Mouse (Mus musculus) forebrain, embryonic 13.5 days (tissue): ENCODE data around the gene Samm50. TPM values are rescaled to one million over a fixed set of nuclear protein-coding genes. Genes with fewer than 3 reads are reported as not detected.
"Not testable (repeated sequence)": the region's sequence is repeated elsewhere in the genome, so short reads cannot be mapped to it uniquely, and the experiment has no call there.

Experiments used
- ATAC-seq: fragments of 200-750 bp; cut with Nextera tagmentation; 2 replicates; pipeline ENCODE4 v1.8.0; 2017
- H3K27ac ChIP-seq: fragments of 300-500 bp; sonication (generic); 2 replicates; pipeline ENCODE4 v1.5.1; 2015; ENCODE audit warnings: inconsistent platforms, mild to moderate bottlenecking, moderate library complexity
- H3K27me3 ChIP-seq: fragments of 300-500 bp; sonication (generic); 2 replicates; pipeline ENCODE4 v1.6.1; 2015; ENCODE audit warnings: mild to moderate bottlenecking, inconsistent platforms
- H3K36me3 ChIP-seq: fragments of 300-500 bp; sonication (generic); 2 replicates; pipeline ENCODE4 v1.6.1; 2015; ENCODE audit warnings: mild to moderate bottlenecking, inconsistent platforms; ENCODE audit not compliant: poor library complexity, severe bottlenecking
- H3K4me1 ChIP-seq: fragments of 300-500 bp; sonication (generic); 2 replicates; pipeline ENCODE4 v1.6.1; 2015; ENCODE audit warnings: inconsistent platforms
- H3K4me2 ChIP-seq: fragments of 300-500 bp; sonication (generic); 2 replicates; pipeline ENCODE4 v1.6.1; 2015; ENCODE audit warnings: inconsistent platforms, mild to moderate bottlenecking, moderate library complexity
- H3K4me3 ChIP-seq: fragments of 300-500 bp; sonication (generic); 2 replicates; pipeline ENCODE4 v1.5.1; 2015; ENCODE audit warnings: mild to moderate bottlenecking, inconsistent platforms
- H3K9ac ChIP-seq: fragments of 300-500 bp; sonication (generic); 2 replicates; pipeline ENCODE4 v1.6.1; 2015; ENCODE audit warnings: mild to moderate bottlenecking, inconsistent platforms
- H3K9me3 ChIP-seq: fragments of 300-500 bp; sonication (generic); replicated peaks from 2 replicates; pipeline ENCODE4 v1.6.1; 2016; ENCODE audit warnings: inconsistent platforms
- WGBS: fragments of 180-500 bp; shearing (Covaris S2); methylation state at CpG from one replicate; pipeline ENCODE4 v1.1.7; 2015; 5-methylcytosine and 5-hydroxymethylcytosine counted together
- polyA plus RNA-seq: library from polyadenylated mRNA; unstranded; fragments of >200 nt; fragmentation: Nextera tagmentation; extraction: Ambion mirVana; gene quantifications from 2 replicates; pipeline ENCODE4 v1.2.1, GENCODE M21; 2015

The Samm50 gene
- polyA plus RNA-seq, result 84.4 and 91.5 TPM in 2 replicates

DNA sequence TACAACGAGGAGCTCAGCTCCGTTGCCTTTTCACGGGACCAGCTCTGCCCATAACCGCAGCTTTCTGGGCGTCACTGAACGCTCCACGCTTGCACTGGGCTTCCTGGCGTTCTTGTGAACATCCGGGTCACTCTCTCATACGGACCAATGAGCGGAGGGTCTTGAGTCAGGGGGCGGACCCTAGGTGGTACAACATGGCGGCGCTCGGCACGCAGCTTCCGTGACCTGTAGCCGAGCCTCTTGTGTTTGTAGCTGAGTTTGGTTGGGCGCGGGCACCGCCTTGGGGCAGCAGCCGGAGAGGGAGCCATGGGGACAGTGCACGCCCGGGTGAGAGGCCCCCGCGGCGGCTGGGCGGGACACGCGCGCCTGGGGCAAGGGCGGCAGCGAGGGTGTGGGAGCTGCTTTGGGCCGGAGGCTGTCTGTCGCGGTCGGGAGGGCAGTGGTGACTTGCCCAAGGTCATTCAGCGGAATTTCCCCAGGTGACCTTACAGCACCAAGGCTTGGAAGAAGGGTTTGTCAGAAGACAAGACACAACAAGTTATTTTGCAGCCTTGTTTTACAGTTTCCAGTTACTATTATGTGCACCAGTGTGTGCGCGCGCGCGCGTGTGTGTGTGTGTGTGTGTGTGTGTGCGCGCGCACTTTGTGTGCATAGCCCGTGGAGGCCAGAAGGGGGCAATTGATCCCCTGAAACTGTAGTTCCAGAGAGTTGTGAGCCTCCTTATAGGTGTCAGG is at the start of gene Samm50:
Samm50 (plus strand) TSS at position 184 of the 734 bp plus-strand sequence.
- H3K9me3 ChIP-seq, result no peaks in the 10 kb centered on the region
- H3K36me3 ChIP-seq, result peaks cover 19% of the 10 kb centered on the region
- peak within 1 kb of the TSS; percentile 78 for H3K27ac ChIP-seq
- H3K27me3 ChIP-seq, result no peaks in the 10 kb centered on the region
- peaks cover 20% of the 10 kb centered on the region for H3K4me1 ChIP-seq
- peak; percentile 99 for ATAC-seq
- peak within 1 kb of the TSS; percentile 95 for H3K4me3 ChIP-seq
- H3K9ac ChIP-seq, result peak within 1 kb of the TSS; percentile 81
- peak within 1 kb of the TSS; percentile 80 for H3K4me2 ChIP-seq
- WGBS, result 4% methylated on average over 48 of the region's 48 CpGs

DNA sequence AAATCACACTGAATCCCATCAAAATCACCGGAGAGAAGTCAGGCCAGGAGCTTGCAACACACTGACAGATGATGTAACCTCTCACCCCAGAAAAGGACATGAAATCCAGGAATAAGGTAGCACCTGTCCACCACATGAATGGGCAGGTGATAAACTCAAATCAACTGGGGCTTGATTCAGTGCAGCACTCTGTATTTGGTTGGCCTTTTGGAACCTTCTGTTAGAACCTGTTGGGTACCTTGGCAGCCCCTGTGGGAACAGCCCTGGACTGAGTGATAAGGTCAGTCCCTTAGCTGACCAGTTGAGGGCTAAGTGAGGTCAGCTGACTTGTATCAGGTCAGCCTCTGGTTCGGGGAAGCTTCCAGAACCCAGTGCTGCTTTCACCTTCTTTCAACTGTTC is 35.9 kb upstream of the Samm50 start:
- no peak for ATAC-seq
- no peaks in the 10 kb centered on the region for H3K4me1 ChIP-seq
- H3K4me2 ChIP-seq, result no peak overlapping the region
- 88% methylated on average over 2 of the region's 2 CpGs for WGBS
- H3K27ac ChIP-seq, result no peak overlapping the region
- H3K36me3 ChIP-seq, result no peaks in the 10 kb centered on the region
- H3K9me3 ChIP-seq, result no peaks in the 10 kb centered on the region
- H3K4me3 ChIP-seq, result no peak overlapping the region
- H3K9ac ChIP-seq, result no peak overlapping the region
- H3K27me3 ChIP-seq, result no peaks in the 10 kb centered on the region

DNA sequence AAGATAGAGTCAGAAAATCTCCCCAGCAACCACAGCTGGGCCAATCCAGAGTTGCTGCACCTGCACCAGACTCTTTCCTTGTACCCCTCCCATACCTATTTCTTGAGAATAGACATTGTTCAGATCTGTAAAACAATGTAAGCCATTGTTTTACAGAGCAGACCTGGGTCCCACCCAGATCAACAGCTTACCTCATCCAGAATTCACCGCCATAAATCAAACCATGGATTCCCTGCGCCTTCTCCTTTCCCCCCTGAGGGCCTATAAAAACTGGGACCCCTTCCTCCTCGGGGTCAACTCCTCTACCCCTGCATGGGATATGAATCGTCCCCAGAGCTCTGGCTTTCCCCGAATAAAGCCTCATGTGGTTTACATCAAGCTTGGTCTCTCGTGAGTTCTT is 34.5 kb upstream of the Samm50 start:
- H3K4me3 ChIP-seq, H3K9ac ChIP-seq, H3K4me1 ChIP-seq, H3K27me3 ChIP-seq, H3K9me3 ChIP-seq, ATAC-seq, H3K27ac ChIP-seq, H3K4me2 ChIP-seq, H3K36me3 ChIP-seq: not testable (repeated sequence)
- 90% methylated on average over 6 of the region's 6 CpGs for WGBS

DNA sequence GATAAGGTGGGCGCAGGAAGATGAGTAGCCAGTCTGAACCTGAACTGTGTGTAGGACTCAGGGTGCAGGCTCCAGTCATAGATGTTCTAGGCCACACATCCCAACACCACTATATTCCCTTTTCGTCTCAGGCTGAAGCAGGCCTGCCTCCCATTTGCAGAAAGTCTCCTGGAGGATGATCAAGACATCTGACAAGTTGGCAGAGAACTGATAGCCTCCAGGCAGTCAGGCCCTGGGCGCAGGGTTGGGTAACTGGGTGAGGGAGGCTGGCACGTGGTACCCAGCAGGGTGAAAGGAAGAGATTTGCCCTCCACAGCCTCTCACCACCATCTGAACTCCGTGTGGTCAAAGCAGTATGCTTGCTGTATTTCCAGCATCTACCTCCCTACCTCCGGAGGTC is 30.2 kb upstream of the Samm50 start:
- Histone ChIP-seq H3K4me1 (peaks cover 2% of the 10 kb centered on the region; the same call in 1 of the 2 replicates), H3K9ac (no peak overlapping the region), H3K36me3 (no peaks in the 10 kb centered on the region), H3K27ac (no peak overlapping the region), H3K4me3 (no peak overlapping the region), H3K9me3 (no peaks in the 10 kb centered on the region), H3K27me3 (no peaks in the 10 kb centered on the region), H3K4me2 (no peak overlapping the region)
- no peak for ATAC-seq
- WGBS, result 87% methylated on average over 6 of the region's 6 CpGs

DNA sequence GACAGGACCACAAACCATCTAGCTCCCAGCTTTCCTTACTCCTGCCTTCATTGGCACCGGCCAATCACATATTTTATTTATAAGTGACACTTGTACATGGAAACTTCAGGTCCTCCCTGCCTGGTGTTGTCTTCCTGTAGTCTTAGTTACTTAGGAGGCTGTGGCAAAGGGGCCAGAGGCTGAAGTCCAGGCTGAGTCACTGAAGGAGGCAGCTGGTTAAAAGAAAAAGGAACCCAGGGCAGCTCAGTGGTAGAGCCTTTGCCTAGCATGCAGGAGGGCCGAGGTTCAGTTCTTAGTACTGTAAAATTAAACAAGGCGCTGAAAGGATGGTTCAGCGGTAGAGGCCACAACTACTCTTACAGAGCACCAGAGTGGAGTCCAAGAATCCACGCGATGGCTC is 25.2 kb upstream of the Samm50 start:
- no peaks in the 10 kb centered on the region for H3K9me3 ChIP-seq
- 71% methylated on average over 6 of the region's 6 CpGs for WGBS
- H3K4me3 ChIP-seq, result 0 out of 2 replicates have a peak overlapping the region, but pooled peaks have one; percentile 53
- H3K9ac ChIP-seq, result no peak overlapping the region
- peaks cover 21% of the 10 kb centered on the region for H3K4me1 ChIP-seq
- H3K27ac ChIP-seq, result no peak overlapping the region
- no peak for ATAC-seq
- peak overlapping the region; percentile 88 for H3K4me2 ChIP-seq
- peaks cover 3% of the 10 kb centered on the region; the same call in 1 of the 2 replicates for H3K27me3 ChIP-seq
- no peaks in the 10 kb centered on the region for H3K36me3 ChIP-seq

DNA sequence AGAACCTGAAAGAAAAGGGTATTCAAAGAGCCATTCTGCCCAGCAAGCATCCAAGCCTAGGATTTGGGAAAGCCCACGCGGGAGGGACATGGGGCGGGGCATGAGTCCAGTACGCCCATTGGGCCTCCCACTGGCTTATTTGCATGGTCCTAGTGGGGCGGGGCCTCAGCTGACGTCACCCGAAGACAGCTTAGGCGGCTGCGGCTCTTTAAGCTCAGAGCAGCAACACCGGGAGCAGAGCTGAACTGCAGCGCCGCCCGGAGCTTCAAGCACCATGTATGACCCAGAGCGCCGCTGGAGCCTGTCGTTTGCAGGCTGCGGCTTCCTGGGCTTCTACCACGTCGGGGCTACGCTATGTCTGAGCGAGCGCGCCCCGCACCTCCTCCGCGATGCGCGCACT is 24.4 kb upstream of the Samm50 start, which contains the start of gene Pnpla3:
Pnpla3 (plus strand) TSS at position 238 of the 400 bp plus-strand sequence.
- 1% methylated on average over 28 of the region's 28 CpGs for WGBS
- peak; percentile 98 for ATAC-seq
- peak within 1 kb of the TSS; percentile 88 for H3K4me2 ChIP-seq
- H3K27ac ChIP-seq, result peak within 1 kb of the TSS; percentile 25; the same call in 1 of the 2 replicates
- H3K9me3 ChIP-seq, result no peaks in the 10 kb centered on the region
- no peaks in the 10 kb centered on the region for H3K36me3 ChIP-seq
- H3K27me3 ChIP-seq, result peaks cover 3% of the 10 kb centered on the region; the same call in 1 of the 2 replicates
- peak within 1 kb of the TSS; percentile 71 for H3K9ac ChIP-seq
- peak within 1 kb of the TSS; percentile 53 for H3K4me3 ChIP-seq
- H3K4me1 ChIP-seq, result peaks cover 21% of the 10 kb centered on the region

DNA sequence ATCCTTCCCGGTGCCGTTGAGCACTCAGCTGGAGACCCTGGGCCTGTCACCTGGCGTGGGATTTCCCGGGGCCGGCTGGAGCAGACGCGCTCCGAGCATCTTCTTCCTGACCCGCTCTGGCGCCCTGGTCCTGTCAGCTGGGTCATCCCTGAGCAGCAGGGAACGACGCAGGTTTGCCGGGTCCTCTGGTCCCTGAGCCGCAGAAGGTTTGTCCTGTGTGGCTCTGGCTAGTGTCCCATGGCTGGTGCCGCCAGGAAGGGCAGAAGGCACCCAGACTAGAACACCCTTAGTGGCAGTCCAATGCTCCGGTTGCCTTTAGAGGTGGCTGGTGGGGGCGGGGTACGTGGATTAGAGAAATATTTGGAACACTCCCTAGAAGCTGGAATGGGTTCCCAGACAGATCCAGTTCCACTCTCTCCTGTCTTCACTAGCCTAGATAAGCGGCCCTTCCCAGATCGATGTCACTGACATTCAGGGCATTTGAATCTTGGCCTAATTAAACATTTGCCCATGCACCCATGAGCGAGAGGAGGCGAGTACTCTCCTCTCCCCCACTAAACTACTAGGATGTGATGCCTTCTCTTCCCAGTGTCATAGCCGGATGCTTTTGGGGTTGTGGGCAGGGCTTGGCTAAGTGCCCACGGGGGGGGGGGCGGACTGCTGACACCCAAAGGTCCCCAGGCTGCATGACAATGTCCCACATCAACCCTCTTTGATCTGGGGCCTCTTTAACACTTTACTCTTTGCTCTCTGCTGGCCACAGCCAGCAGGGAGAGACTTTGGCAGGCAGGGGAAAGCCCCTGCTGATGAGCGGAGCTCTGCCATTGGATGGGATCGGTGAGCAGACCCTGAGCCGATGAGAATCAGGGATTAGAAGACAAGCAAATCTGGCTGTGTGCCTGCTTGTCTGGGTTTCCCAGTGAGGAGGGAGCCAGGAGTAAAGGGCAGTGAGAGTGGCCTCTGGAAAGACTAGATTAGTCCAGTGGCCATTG is 23.6 kb upstream of the Samm50 start:
- no peaks in the 10 kb centered on the region for H3K9me3 ChIP-seq
- under 1% methylated on average over 28 of the region's 28 CpGs for WGBS
- no peaks in the 10 kb centered on the region for H3K36me3 ChIP-seq
- H3K27ac ChIP-seq, result no peak overlapping the region; the same call in 1 of the 2 replicates
- peak overlapping the region; percentile 53 for H3K4me3 ChIP-seq
- H3K27me3 ChIP-seq, result peaks cover 3% of the 10 kb centered on the region; the same call in 1 of the 2 replicates
- peak overlapping the region; percentile 88 for H3K4me2 ChIP-seq
- peaks cover 21% of the 10 kb centered on the region for H3K4me1 ChIP-seq
- ATAC-seq, result peak; percentile 50; the same call in 1 of the 2 replicates
- peak overlapping the region; percentile 71 for H3K9ac ChIP-seq

DNA sequence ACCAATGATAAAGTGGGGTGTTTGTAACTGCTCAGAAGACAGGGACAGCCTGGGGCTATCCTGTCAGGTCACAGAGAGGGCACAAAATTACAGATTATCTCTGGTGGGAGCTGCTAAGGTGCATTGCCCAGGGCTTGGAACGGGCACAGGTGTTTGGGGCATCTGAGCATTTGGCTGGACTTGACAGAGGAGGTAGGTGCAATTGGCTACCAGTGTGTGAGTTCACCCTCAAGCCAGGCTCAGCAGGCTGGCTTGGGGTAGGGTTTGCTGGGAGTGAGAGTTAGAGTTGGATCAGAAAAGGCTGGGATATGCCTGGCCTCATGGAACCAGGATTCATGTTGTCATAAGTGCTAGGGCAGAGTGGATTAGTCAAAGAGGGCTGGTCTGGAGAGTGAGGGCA is 22.5 kb upstream of the Samm50 start:
- no peak overlapping the region for H3K4me3 ChIP-seq
- no peak for ATAC-seq
- H3K9me3 ChIP-seq, result no peaks in the 10 kb centered on the region
- H3K4me2 ChIP-seq, result no peak overlapping the region
- H3K9ac ChIP-seq, result no peak overlapping the region
- WGBS, result 53% methylated on average over 1 of the region's 1 CpGs
- peaks cover 21% of the 10 kb centered on the region for H3K4me1 ChIP-seq
- no peaks in the 10 kb centered on the region for H3K36me3 ChIP-seq
- H3K27me3 ChIP-seq, result peaks cover 3% of the 10 kb centered on the region; the same call in 1 of the 2 replicates
- no peak overlapping the region for H3K27ac ChIP-seq

DNA sequence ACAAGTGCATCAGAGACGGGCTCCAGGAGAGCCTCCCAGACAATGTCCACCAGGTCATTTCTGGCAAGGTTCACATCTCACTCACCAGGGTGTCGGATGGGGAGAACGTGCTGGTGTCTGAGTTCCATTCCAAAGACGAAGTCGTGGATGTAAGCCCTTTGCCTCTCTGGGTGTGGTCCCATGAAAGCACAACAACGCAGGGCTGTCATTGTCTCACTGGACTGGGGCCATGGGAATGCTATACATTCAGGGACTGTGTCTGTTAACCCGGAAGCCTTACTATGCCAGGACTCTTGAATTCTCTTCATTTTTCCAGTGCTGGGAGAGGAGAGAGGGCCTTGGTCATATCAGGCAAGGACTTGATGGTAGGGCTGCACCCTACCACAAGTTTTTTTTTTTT is 20.9 kb upstream of the Samm50 start:
- Histone ChIP-seq H3K4me2 (no peak overlapping the region), H3K4me1 (peaks cover 21% of the 10 kb centered on the region), H3K9me3 (no peaks in the 10 kb centered on the region), H3K27ac (no peak overlapping the region), H3K9ac (no peak overlapping the region), H3K27me3 (peaks cover 3% of the 10 kb centered on the region; the same call in 1 of the 2 replicates), H3K4me3 (no peak overlapping the region), H3K36me3 (no peaks in the 10 kb centered on the region)
- WGBS, result 83% methylated on average over 7 of the region's 7 CpGs
- no peak for ATAC-seq

DNA sequence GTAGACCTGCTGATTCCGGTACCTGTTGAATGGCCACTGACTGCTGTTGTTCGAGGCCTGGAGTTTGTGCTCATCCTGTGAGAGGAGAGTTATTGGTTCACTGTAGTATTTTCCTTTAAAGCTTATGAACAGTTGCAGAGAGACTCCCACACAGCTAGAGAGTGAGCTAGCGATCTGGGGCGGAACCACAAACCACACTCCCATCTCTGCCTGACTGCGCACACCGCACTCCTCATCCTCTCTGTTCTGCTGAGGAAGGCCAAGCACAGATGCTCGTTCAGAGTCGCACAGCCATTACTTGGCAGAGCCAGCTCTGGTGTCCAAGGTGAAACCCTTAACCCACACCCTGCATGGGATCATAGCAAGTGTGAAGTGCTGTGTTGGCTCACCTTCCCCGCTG is 13.3 kb upstream of the Samm50 start:
- H3K9ac ChIP-seq, result no peak overlapping the region; the same call in 1 of the 2 replicates
- H3K4me3 ChIP-seq, result no peak overlapping the region
- WGBS, result 92% methylated on average over 9 of the region's 9 CpGs
- ATAC-seq, result no peak
- no peak overlapping the region for H3K4me2 ChIP-seq
- H3K4me1 ChIP-seq, result no peaks in the 10 kb centered on the region
- no peak overlapping the region for H3K27ac ChIP-seq
- no peaks in the 10 kb centered on the region for H3K36me3 ChIP-seq
- H3K9me3 ChIP-seq, result no peaks in the 10 kb centered on the region
- H3K27me3 ChIP-seq, result peaks cover 6% of the 10 kb centered on the region

DNA sequence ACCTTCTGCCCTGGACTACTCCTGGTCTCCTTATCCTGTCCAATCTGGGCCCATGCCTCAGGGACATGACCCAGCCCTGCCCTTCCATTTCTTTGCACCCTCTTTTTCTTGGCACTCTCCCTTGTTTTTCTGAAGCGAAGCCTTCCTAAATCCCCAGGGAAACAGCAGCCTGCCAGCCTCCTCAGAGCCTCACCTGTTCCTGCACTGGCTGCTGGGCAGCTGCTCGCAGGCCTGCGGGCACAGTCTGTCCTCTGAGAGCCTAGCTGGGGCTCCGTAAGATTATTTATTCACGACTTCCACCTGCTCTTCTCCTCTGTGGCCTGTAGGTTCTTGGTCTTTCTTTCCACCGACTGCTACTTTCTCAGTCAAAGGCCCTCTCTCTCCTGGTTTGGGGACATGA is 10.0 kb upstream of the Samm50 start:
- no peaks in the 10 kb centered on the region for H3K4me1 ChIP-seq
- no peak overlapping the region for H3K9ac ChIP-seq
- 74% methylated on average over 6 of the region's 6 CpGs for WGBS
- no peak overlapping the region for H3K27ac ChIP-seq
- H3K4me2 ChIP-seq, result no peak overlapping the region
- no peak for ATAC-seq
- H3K36me3 ChIP-seq, result no peaks in the 10 kb centered on the region
- peaks cover 6% of the 10 kb centered on the region for H3K27me3 ChIP-seq
- H3K4me3 ChIP-seq, result no peak overlapping the region
- H3K9me3 ChIP-seq, result no peaks in the 10 kb centered on the region

DNA sequence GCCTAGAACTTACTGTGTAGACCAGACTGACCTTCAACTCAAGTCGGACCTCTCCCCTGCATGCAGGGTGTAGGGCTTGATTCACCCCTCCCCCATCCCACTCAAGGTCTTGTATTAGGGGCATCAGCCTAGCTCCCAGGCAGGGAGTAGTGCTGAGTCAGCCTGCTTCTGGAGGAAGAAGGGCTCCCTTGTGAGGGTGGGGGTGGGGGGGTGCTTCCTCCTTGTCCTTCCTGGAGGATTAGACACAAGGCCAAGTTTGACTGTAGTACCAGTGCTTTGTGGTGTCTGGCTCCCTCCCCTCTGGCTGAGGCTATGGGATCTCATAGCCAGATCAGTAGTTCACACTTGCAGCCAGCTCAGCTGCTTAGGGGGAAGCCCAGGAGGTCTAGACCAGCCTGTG is 8.1 kb upstream of the Samm50 start:
- no peaks in the 10 kb centered on the region for H3K36me3 ChIP-seq
- no peaks in the 10 kb centered on the region for H3K9me3 ChIP-seq
- no peaks in the 10 kb centered on the region for H3K4me1 ChIP-seq
- no peak overlapping the region for H3K27ac ChIP-seq
- ATAC-seq, result no peak
- H3K4me2 ChIP-seq, result no peak overlapping the region
- peaks cover 6% of the 10 kb centered on the region for H3K27me3 ChIP-seq
- H3K9ac ChIP-seq, result no peak overlapping the region
- H3K4me3 ChIP-seq, result no peak overlapping the region
- WGBS, result 63% methylated on average over 1 of the region's 1 CpGs
